Mouse (Mus musculus): ENCODE measurements around the gene Pex16. TPM values are rescaled to one million over a fixed set of nuclear protein-coding genes. Genes with fewer than 3 reads are reported as not detected.

Gene Pex16
- 20.7 and 25.5 TPM in 2 replicates for polyA plus RNA-seq (2015; fragmentation: Nextera tagmentation; extraction: Ambion mirVana)

DNA sequence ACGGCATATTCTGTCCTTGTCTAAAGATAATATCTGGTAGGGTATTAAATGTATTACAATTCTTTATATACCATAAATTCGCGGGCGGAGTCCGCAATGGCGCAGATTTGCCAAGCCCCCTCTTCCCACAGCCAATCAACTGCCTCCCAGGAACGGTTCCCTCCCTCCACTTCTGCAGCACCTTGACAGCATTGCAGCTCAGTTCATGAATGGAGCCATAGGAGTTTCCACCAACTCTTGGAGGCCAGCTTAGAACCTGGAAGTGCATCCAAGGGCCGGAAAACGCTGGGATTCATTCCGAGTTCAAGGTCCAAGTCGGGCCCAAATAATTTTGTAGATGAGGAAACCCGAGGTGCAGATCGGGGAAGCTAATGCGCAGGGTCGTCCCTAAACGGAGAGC, at the start of gene Pex16, which contains the start of gene Large2:
Pex16 (plus strand) TSS at position 163 of the 400 bp plus-strand sequence.
Large2 (minus strand) TSS at position 356 of the 400 bp plus-strand sequence.

DNA sequence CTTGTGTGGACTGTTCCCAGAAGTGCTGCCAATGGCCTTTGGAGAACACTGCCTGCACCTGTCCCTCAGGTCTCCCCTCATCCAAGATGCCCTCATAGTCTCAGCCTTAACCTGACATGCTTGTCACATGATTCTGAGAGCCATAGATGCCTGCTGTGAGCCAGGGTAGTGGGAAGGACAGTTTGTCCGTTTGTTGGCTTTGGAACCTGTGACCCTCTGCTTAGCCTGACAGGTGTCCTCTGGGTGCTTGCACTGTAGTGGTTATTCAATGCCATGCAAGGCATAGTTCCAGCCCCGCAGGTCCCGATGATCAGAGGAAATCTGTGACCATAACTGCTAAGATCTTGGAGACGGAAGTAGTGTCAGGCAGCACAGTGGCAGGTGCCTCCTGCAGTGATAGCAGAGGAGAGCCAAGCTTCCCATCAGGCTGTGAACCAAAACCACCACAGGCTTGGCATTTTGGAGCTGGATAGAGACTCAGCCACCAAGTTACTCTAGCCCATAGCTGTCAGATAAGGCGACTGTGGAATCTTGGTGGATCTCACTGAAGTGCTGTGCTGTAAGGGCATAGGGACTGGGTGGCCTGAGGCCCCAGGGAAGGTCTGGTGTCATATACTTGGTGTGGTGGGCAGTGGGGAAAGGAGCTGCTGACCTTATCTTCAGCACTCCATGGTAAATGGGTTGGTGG, 7.6 kb downstream of the Pex16 start, which contains the start of gene 1700029I15Rik:
1700029I15Rik (plus strand) TSS at position 638 of the 688 bp plus-strand sequence.

DNA sequence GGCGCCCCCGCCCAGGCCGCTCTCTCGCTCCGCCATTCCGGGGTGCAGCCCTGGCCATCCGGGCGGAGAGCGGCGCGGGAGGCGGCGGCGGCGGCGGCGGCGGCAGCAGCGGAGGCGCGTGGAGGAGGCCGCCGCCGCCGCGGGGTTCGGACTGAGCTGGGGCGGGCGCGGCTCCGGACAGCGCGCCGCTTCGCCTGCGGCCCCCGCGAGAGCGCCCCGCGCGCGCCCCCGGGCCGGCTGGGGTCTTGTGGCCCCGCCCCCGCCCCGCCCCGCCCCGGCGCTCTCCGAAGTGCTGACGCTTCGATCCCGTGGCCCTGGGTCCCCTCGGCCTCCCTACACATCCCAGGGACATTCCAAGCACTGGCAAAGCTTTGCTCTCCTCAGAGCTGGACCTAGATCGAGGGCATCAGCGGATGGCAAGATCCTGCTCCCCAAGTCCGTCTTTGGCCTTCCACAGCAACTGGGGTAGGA, 26.6 kb downstream of the Pex16 start, which contains the start of gene Mapk8ip1:
Mapk8ip1 (minus strand) TSS at position 173 of the 471 bp plus-strand sequence.

Small RNA genes lying within 50 kb of the gene (microRNA-seq; reads per million reads assigned to microRNA genes)
- not detected for gene Mir7000

Other genes starting within 250 kb of the Pex16 start
- gene Large2, start 193 bp downstream of the Pex16 start, polyA plus RNA-seq (2015; fragmentation: Nextera tagmentation; extraction: Ambion mirVana): 2.4 and 2.8 TPM in 2 replicates
- gene 1700029I15Rik, start 7.9 kb downstream of the Pex16 start, polyA plus RNA-seq (2015; fragmentation: Nextera tagmentation; extraction: Ambion mirVana): 1.3 and 1.7 TPM in 2 replicates
- gene Mapk8ip1, start 26.6 kb downstream of the Pex16 start, polyA plus RNA-seq (2015; fragmentation: Nextera tagmentation; extraction: Ambion mirVana): 11.1 and 12.1 TPM in 2 replicates
- gene Cry2, start 59.4 kb downstream of the Pex16 start, polyA plus RNA-seq (2015; fragmentation: Nextera tagmentation; extraction: Ambion mirVana): 16.1 and 17.6 TPM in 2 replicates
- gene Slc35c1, start 85.9 kb downstream of the Pex16 start, polyA plus RNA-seq (2015; fragmentation: Nextera tagmentation; extraction: Ambion mirVana): 15.0 and 16.8 TPM in 2 replicates
- gene Chst1, start 225.0 kb downstream of the Pex16 start, polyA plus RNA-seq (2015; fragmentation: Nextera tagmentation; extraction: Ambion mirVana): 7.5 and 9.6 TPM in 2 replicates

All from urinary bladder, postnatal 0 days (tissue).